Mouse (Mus musculus) liver, embryonic 13.5 days (tissue): ENCODE measurements at regions not wholly inside any gene's neighbourhood (a gene's known extent, or its start where the extent isn't known, plus 50 kb on each side); places are given as distances from the start of the nearest gene placed in this dataset.

Source experiments
- ATAC-seq: fragments of 200-750 bp; cut with Nextera tagmentation; 2 replicates; pipeline ENCODE4 v1.8.0; 2017; ENCODE audit warnings: low read depth, mild to moderate bottlenecking, moderate number of reproducible peaks, moderate library complexity
- DNase-seq: peaks from one replicate; pipeline ENCODE4 v3.0.0; 2022
- H3K27ac ChIP-seq: fragments of 300-500 bp; sonication (generic); 2 replicates; pipeline ENCODE4 v1.5.1; 2015; ENCODE audit warnings: moderate library complexity, mild to moderate bottlenecking, inconsistent platforms
- H3K27me3 ChIP-seq: fragments of 300-500 bp; sonication (generic); 2 replicates; pipeline ENCODE4 v1.6.1; 2015; ENCODE audit warnings: mild to moderate bottlenecking, inconsistent platforms
- H3K36me3 ChIP-seq: fragments of 300-500 bp; sonication (generic); 2 replicates; pipeline ENCODE4 v1.6.1; 2015; ENCODE audit warnings: mild to moderate bottlenecking, inconsistent platforms
- H3K4me1 ChIP-seq: fragments of 300-500 bp; sonication (generic); replicated peaks from 2 replicates; pipeline ENCODE4 v1.6.1; 2015; ENCODE audit warnings: inconsistent platforms
- H3K4me2 ChIP-seq: fragments of 300-500 bp; sonication (generic); 2 replicates; pipeline ENCODE4 v1.6.1; 2015; ENCODE audit warnings: inconsistent platforms, mild to moderate bottlenecking, moderate library complexity
- H3K4me3 ChIP-seq: fragments of 300-500 bp; sonication (generic); replicated peaks from 2 replicates; pipeline ENCODE4 v1.5.1; 2015; ENCODE audit warnings: mild to moderate bottlenecking, inconsistent platforms
- H3K9ac ChIP-seq: fragments of 300-500 bp; sonication (generic); 2 replicates; pipeline ENCODE4 v1.6.1; 2015; ENCODE audit warnings: mild to moderate bottlenecking, inconsistent platforms
- H3K9me3 ChIP-seq: fragments of 300-500 bp; sonication (generic); replicated peaks from 2 replicates; pipeline ENCODE4 v1.6.1; 2016; ENCODE audit warnings: inconsistent platforms
- WGBS: fragments of 180-500 bp; shearing (Covaris S2); methylation state at CpG from one replicate; pipeline ENCODE4 v1.1.7; 2015; ENCODE audit not compliant: insufficient replicate concordance; 5-methylcytosine and 5-hydroxymethylcytosine counted together

- no peak overlapping the region for H3K9ac ChIP-seq
- 62% methylated on average over 1 of the region's 1 CpGs for WGBS
- DNase-seq (no peak), ATAC-seq (no peak)
- no peaks in the 10 kb centered on the region for H3K36me3 ChIP-seq
- H3K9me3 ChIP-seq = no peaks in the 10 kb centered on the region
- H3K27ac ChIP-seq = no peak overlapping the region
- H3K27me3 ChIP-seq = no peaks in the 10 kb centered on the region
- H3K4me3 ChIP-seq = no peak overlapping the region
- H3K4me2 ChIP-seq = no peak overlapping the region
- no peaks in the 10 kb centered on the region for H3K4me1 ChIP-seq
Observed at GRCm38 (mm10) chr12:94636555-94636954, 1055.5 kb upstream of the Flrt2 start.

DNA sequence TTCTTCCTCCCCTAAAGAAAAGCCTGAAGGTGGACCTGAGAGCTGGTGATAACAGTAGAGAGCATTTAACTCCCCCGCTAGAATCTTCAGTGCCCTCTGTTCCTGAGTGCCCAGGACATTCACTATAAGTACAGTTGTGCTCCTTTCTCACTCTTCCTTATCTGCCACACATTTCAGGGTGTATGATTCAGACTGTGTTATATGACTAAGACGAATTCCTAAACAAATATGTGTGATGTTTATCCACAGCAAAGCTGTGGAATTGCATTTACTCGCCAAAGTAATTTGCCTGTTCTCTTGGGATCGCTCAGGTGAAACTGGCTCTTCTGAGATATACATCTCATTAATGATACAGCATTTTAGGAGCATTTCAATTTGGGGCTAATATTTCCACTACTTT, 1051.9 kb upstream of the Flrt2 start:
- no peak overlapping the region for H3K9ac ChIP-seq
- no peak overlapping the region for H3K4me3 ChIP-seq
- H3K9me3 ChIP-seq = no peaks in the 10 kb centered on the region
- no peak overlapping the region for H3K27ac ChIP-seq
- H3K27me3 ChIP-seq = no peaks in the 10 kb centered on the region
- no peaks in the 10 kb centered on the region for H3K36me3 ChIP-seq
- DNase-seq (no peak), ATAC-seq (no peak)
- H3K4me1 ChIP-seq = no peaks in the 10 kb centered on the region
- no peak overlapping the region for H3K4me2 ChIP-seq
- 60% methylated on average over 4 of the region's 4 CpGs for WGBS

- WGBS = 32% methylated on average over 2 of the region's 2 CpGs
- Histone ChIP-seq H3K4me3 (no peak overlapping the region), H3K4me2 (no peak overlapping the region), H3K9ac (no peak overlapping the region), H3K9me3 (no peaks in the 10 kb centered on the region), H3K36me3 (no peaks in the 10 kb centered on the region), H3K27ac (no peak overlapping the region), H3K4me1 (no peaks in the 10 kb centered on the region), H3K27me3 (no peaks in the 10 kb centered on the region)
- no peak for DNase-seq
- no peak for ATAC-seq
Observed at GRCm38 (mm10) chr12:94645302-94645701, 1046.7 kb upstream of the Flrt2 start.

- Histone ChIP-seq H3K4me1 (no peaks in the 10 kb centered on the region), H3K9ac (no peak overlapping the region), H3K27ac (no peak overlapping the region), H3K9me3 (no peaks in the 10 kb centered on the region), H3K4me3 (no peak overlapping the region), H3K27me3 (no peaks in the 10 kb centered on the region), H3K4me2 (no peak overlapping the region), H3K36me3 (no peaks in the 10 kb centered on the region)
- WGBS = 92% methylated on average over 1 of the region's 1 CpGs
- ATAC-seq (no peak), DNase-seq (no peak)
Observed at GRCm38 (mm10) chr12:94670035-94670434, 1022.0 kb upstream of the Flrt2 start.

- Histone ChIP-seq H3K4me1 (no peaks in the 10 kb centered on the region), H3K4me2 (no peak overlapping the region), H3K9me3 (no peaks in the 10 kb centered on the region), H3K9ac (no peak overlapping the region), H3K27me3 (no peaks in the 10 kb centered on the region), H3K27ac (no peak overlapping the region), H3K36me3 (no peaks in the 10 kb centered on the region), H3K4me3 (no peak overlapping the region)
- DNase-seq (no peak), ATAC-seq (no peak)
- WGBS = 79% methylated on average over 2 of the region's 2 CpGs
Observed at GRCm38 (mm10) chr12:94674925-94675324, 1017.1 kb upstream of the Flrt2 start.

DNA sequence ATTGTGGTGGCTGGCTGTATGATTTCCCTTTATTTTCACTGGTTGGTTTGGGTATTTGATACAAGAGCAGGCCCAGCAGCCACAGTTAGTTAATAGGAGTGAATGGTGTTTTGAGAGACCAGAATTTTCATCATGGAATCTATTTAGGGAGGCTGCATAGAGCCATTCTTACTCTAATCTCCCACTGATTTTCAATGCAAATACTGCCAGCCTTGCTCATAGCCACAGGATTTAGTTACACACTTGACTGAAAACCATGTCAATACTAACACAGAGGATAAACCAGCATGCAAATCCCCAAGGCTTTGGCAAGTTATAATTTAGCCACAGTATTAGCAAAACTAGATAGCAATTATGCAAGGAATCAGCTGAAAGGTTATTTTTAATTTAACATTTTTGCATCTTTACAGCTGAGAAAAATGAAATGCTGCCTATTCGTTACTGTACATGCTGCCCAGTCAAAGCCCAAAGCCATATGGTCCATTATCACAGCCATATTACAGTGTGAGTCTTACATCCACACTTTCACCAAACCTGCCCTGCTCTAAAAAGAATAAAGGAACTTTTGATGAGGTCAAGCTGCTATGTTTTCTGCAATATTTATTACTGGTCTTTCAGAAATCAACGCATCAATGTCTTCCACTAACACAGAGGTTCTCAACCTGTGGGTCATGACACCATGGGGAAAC, 1000.5 kb upstream of the Flrt2 start:
- Histone ChIP-seq H3K9ac (no peak overlapping the region), H3K27ac (no peak overlapping the region), H3K9me3 (no peaks in the 10 kb centered on the region), H3K27me3 (no peaks in the 10 kb centered on the region), H3K4me3 (no peak overlapping the region), H3K36me3 (no peaks in the 10 kb centered on the region), H3K4me2 (no peak overlapping the region), H3K4me1 (no peaks in the 10 kb centered on the region)
- WGBS = 53% methylated on average over 2 of the region's 2 CpGs
- no peak for ATAC-seq
- DNase-seq = no peak

GRCm38 (mm10) chr12:94731391-94731790, 960.6 kb upstream of the Flrt2 start:
- Histone ChIP-seq H3K36me3 (no peaks in the 10 kb centered on the region), H3K4me2 (no peak overlapping the region), H3K27me3 (no peaks in the 10 kb centered on the region), H3K9ac (no peak overlapping the region), H3K4me1 (no peaks in the 10 kb centered on the region), H3K27ac (no peak overlapping the region), H3K4me3 (no peak overlapping the region), H3K9me3 (no peaks in the 10 kb centered on the region)
- ATAC-seq (no peak), DNase-seq (no peak)
- WGBS = 72% methylated on average over 5 of the region's 5 CpGs

DNA sequence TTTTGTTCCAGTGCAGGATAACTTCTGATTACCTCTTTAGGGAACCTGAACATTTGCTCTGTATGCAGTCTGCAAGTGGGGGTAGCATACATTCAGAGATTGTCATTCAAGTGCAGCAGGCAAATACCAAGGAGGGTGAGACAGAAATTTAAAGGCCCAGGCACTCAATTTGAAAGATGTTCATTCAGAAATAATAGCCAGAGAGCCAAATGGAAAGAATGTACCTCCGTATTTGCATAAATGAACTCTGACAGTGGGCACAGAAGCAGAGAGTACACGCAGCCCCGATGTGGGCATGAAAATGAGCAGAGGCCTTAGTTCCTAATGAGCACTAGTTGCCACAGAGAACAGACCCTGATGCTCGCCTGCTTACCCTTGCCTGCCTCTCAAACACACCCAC, 958.8 kb upstream of the Flrt2 start:
- no peak for ATAC-seq
- Histone ChIP-seq H3K4me3 (no peak overlapping the region), H3K36me3 (no peaks in the 10 kb centered on the region), H3K4me2 (no peak overlapping the region), H3K27ac (no peak overlapping the region), H3K9ac (no peak overlapping the region), H3K4me1 (no peaks in the 10 kb centered on the region), H3K9me3 (no peaks in the 10 kb centered on the region), H3K27me3 (no peaks in the 10 kb centered on the region)
- WGBS = 62% methylated on average over 4 of the region's 4 CpGs
- DNase-seq = no peak

GRCm38 (mm10) chr12:94737263-94737662, 954.8 kb upstream of the Flrt2 start:
- no peak for DNase-seq
- ATAC-seq = no peak

DNA sequence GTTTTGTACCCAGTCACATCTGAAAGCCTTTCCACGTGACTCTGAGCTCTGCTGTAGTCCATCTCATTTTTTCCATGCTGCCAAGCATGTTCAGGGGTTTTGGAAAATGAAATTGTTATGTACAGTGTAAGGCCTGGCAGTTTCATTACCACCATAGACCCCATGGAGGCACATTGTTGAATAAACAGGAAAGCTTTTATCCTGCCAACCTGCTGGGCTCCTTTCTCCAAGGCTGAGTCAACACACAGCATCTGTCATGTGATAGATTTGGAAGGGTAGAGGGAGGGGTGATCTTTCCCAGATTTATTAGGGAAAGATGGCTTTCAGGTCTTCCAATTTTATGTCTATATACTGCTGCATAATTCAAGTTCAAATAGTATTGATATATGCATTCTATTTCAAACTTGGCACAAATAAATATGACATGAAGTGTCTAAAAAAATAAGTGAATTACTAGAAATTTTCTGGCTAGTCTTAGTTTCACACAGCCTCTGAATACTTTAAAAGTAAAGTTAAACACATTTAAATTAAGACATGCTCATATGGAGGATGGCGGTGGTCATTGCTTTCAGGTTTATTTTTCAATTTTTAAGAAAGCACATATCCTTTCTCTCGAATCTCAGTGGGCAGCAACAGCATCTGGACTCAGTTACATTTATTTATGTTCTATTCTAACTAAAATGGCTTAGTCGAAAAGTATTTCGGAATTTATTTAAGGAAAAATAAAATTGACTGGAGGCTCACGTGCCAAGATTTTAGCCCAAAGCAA, 942.1 kb upstream of the Flrt2 start:
- no peaks in the 10 kb centered on the region for H3K27me3 ChIP-seq
- H3K4me3 ChIP-seq = no peak overlapping the region
- no peak overlapping the region for H3K27ac ChIP-seq
- WGBS = 63% methylated on average over 6 of the region's 6 CpGs
- H3K9me3 ChIP-seq = no peaks in the 10 kb centered on the region
- ATAC-seq (no peak), DNase-seq (no peak)
- no peaks in the 10 kb centered on the region for H3K36me3 ChIP-seq
- no peak overlapping the region for H3K9ac ChIP-seq
- H3K4me1 ChIP-seq = no peaks in the 10 kb centered on the region
- no peak overlapping the region for H3K4me2 ChIP-seq

More at GRCm38 (mm10) chr12:94737263-94737662, 954.8 kb upstream of the Flrt2 start:
- H3K27me3 ChIP-seq = no peaks in the 10 kb centered on the region
- no peak overlapping the region for H3K9ac ChIP-seq
- no peaks in the 10 kb centered on the region for H3K36me3 ChIP-seq
- 51% methylated on average over 4 of the region's 4 CpGs for WGBS
- no peak overlapping the region for H3K27ac ChIP-seq
- H3K9me3 ChIP-seq = no peaks in the 10 kb centered on the region
- H3K4me2 ChIP-seq = no peak overlapping the region
- no peaks in the 10 kb centered on the region for H3K4me1 ChIP-seq
- H3K4me3 ChIP-seq = no peak overlapping the region

GRCm38 (mm10) chr12:94755754-94756153, 936.3 kb upstream of the Flrt2 start:
- Histone ChIP-seq H3K36me3 (no peaks in the 10 kb centered on the region), H3K4me1 (no peaks in the 10 kb centered on the region), H3K27ac (no peak overlapping the region), H3K4me2 (no peak overlapping the region), H3K9me3 (no peaks in the 10 kb centered on the region), H3K4me3 (no peak overlapping the region), H3K9ac (no peak overlapping the region), H3K27me3 (no peaks in the 10 kb centered on the region)
- ATAC-seq (no peak), DNase-seq (no peak)
- WGBS = 66% methylated on average over 2 of the region's 2 CpGs
